Mouse (Mus musculus): ENCODE measurements around the gene Apbb2. TPM values are rescaled to one million over a fixed set of nuclear protein-coding genes. Genes with fewer than 3 reads are reported as not detected.

Apbb2 gene
- polyA plus RNA-seq, 2 experiments: 15.8 to 45.8 TPM

DNA sequence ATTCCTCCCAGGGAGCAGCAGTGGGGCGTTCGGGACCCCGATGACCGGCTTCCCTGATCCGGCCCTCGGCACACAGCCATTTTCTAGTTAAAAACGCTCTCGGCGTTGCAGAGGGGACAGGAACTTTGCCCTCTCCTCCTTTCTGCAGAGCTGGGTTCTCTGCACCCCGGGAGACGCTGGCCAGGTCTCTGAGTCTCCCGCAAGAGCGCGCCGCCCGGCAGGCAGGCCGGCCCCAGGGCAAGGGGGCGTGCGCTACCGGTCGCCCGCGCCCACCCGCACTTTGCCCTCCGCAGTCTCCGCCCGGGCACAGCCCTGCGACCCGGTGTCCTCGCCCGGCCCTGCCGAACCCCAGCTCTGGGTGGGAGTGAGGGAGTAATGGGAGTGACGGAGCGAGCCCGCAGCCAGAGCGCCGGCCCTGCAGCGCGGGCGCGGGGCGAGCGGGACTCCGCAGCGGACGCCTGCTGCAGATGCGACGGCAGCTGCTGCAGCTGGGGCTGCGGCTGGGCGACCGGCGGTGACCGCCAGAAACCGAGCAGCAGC is 593 bp downstream of the Apbb2 start:
- H3K27me3 ChIP-seq (ENCODE audit: control insufficient read depth, insufficient read depth, low read length): no peaks in the 10 kb centered on the region
- H3K9me3 ChIP-seq (ENCODE audit: control insufficient read depth, low read length): no peaks in the 10 kb centered on the region
- H3K27ac ChIP-seq (replicated peaks; ENCODE audit: low read depth, low read length): peak overlapping the region; percentile 97
- under 1% methylated on average over 51 of the region's 54 CpGs for WGBS
- no peaks in the 10 kb centered on the region for H3K36me3 ChIP-seq (ENCODE audit: control insufficient read depth, insufficient read depth, low read length)
- peak overlapping the region; percentile 95 for H3K9ac ChIP-seq (ENCODE audit: low read depth, low read length, severe bottlenecking)
- peaks cover 44% of the 10 kb centered on the region for H3K4me1 ChIP-seq (ENCODE audit: control insufficient read depth, insufficient read depth, low read length)
- ATAC-seq (ENCODE audit: low FRiP score, low read depth) (peak; percentile 60), DNase-seq (ENCODE audit: low spot score) (no peak)
- TF ChIP-seq POLR2A (IDR thresholded peaks at IDR 0.05; ENCODE audit: borderline replicate concordance, extremely low read depth, insufficient read depth, insufficient read length): no peak
- H3K4me2 ChIP-seq (replicated peaks; ENCODE audit: low read depth, low read length, severe bottlenecking): peak overlapping the region; percentile 81
- H3K4me3 ChIP-seq (replicated peaks; ENCODE audit: low read length): peak overlapping the region; percentile 85

DNA sequence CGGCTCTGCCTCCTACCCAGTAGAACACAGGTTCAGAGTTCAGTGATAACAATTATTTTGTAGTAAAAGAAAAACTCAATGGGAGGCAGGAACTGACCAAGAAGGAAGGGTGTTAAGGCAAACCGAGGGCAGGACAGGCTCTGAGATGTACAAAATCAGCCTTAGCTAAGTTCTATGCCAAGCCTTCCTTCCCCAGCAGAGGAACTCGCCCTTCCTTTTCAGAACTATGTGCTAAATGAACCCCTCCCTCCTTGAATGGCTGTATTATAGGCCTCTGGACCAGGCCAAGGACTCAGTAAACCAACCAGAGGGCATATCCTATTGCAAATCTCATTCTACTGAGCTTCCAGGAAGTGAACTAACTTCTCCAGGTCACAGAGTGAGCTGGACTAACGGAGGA is 3.6 kb downstream of the Apbb2 start:
- WGBS: 80% methylated on average over 4 of the region's 4 CpGs
- Histone ChIP-seq H3K4me3 (replicated peaks; ENCODE audit: low read length) (no peak overlapping the region), H3K9me3 (ENCODE audit: control insufficient read depth, low read length) (no peaks in the 10 kb centered on the region), H3K4me2 (replicated peaks; ENCODE audit: low read depth, low read length, severe bottlenecking) (no peak overlapping the region), H3K9ac (ENCODE audit: low read depth, low read length, severe bottlenecking) (no peak overlapping the region), H3K4me1 (ENCODE audit: control insufficient read depth, insufficient read depth, low read length) (peaks cover 51% of the 10 kb centered on the region), H3K36me3 (ENCODE audit: control insufficient read depth, insufficient read depth, low read length) (no peaks in the 10 kb centered on the region), H3K27me3 (ENCODE audit: control insufficient read depth, insufficient read depth, low read length) (no peaks in the 10 kb centered on the region), H3K27ac (replicated peaks; ENCODE audit: low read depth, low read length) (no peak overlapping the region)
- no peak for TF ChIP-seq POLR2A (IDR thresholded peaks at IDR 0.05; ENCODE audit: borderline replicate concordance, extremely low read depth, insufficient read depth, insufficient read length)
- DNase-seq (ENCODE audit: low spot score) (no peak), ATAC-seq (ENCODE audit: low FRiP score, low read depth) (no peak)

DNA sequence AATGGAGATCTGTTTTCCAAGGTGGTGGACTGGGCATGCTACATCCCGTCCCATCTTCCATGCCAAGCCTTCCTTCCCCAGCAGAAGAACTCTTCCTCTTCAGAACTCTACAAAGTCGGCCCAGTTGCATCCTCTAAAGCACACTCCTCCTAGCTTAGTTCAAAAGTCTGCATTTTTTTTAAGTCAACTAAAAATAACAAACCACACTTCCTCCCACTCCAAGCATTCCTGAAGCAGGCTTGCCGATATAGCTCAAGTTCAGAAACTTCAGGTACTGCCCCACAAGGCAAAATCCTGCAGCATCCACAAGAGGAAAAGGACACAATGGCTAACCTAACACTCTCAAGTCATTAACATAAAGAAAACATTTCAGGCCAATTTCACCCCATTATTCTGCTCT is 4.9 kb downstream of the Apbb2 start:
- no peak overlapping the region for H3K4me2 ChIP-seq (replicated peaks; ENCODE audit: low read depth, low read length, severe bottlenecking)
- H3K27ac ChIP-seq (replicated peaks; ENCODE audit: low read depth, low read length): no peak overlapping the region
- H3K27me3 ChIP-seq (ENCODE audit: control insufficient read depth, insufficient read depth, low read length): no peaks in the 10 kb centered on the region
- TF ChIP-seq POLR2A (IDR thresholded peaks at IDR 0.05; ENCODE audit: borderline replicate concordance, extremely low read depth, insufficient read depth, insufficient read length): no peak
- ATAC-seq (ENCODE audit: low FRiP score, low read depth) (no peak), DNase-seq (ENCODE audit: low spot score) (no peak)
- H3K4me1 ChIP-seq (ENCODE audit: control insufficient read depth, insufficient read depth, low read length): peaks cover 49% of the 10 kb centered on the region
- H3K4me3 ChIP-seq (replicated peaks; ENCODE audit: low read length): no peak overlapping the region
- no peak overlapping the region for H3K9ac ChIP-seq (ENCODE audit: low read depth, low read length, severe bottlenecking)
- H3K36me3 ChIP-seq (ENCODE audit: control insufficient read depth, insufficient read depth, low read length): no peaks in the 10 kb centered on the region
- 52% methylated on average over 3 of the region's 3 CpGs for whole genome bisulfite sequencing
- H3K9me3 ChIP-seq (ENCODE audit: control insufficient read depth, low read length): no peaks in the 10 kb centered on the region

GRCm38 (mm10) chr5:66612964-66613363 is 5.6 kb downstream of the Apbb2 start:
- no peak overlapping the region for H3K9ac ChIP-seq (ENCODE audit: low read depth, low read length, severe bottlenecking)
- H3K9me3 ChIP-seq (ENCODE audit: control insufficient read depth, low read length): no peaks in the 10 kb centered on the region
- H3K4me1 ChIP-seq (ENCODE audit: control insufficient read depth, insufficient read depth, low read length): peaks cover 49% of the 10 kb centered on the region
- WGBS: 77% methylated on average over 5 of the region's 5 CpGs
- H3K4me2 ChIP-seq (replicated peaks; ENCODE audit: low read depth, low read length, severe bottlenecking): no peak overlapping the region
- no peak overlapping the region for H3K4me3 ChIP-seq (replicated peaks; ENCODE audit: low read length)
- DNase-seq (ENCODE audit: low spot score) (no peak), ATAC-seq (ENCODE audit: low FRiP score, low read depth) (no peak)
- no peaks in the 10 kb centered on the region for H3K27me3 ChIP-seq (ENCODE audit: control insufficient read depth, insufficient read depth, low read length)
- TF ChIP-seq POLR2A (IDR thresholded peaks at IDR 0.05; ENCODE audit: borderline replicate concordance, extremely low read depth, insufficient read depth, insufficient read length): no peak
- no peak overlapping the region for H3K27ac ChIP-seq (replicated peaks; ENCODE audit: low read depth, low read length)
- H3K36me3 ChIP-seq (ENCODE audit: control insufficient read depth, insufficient read depth, low read length): no peaks in the 10 kb centered on the region

DNA sequence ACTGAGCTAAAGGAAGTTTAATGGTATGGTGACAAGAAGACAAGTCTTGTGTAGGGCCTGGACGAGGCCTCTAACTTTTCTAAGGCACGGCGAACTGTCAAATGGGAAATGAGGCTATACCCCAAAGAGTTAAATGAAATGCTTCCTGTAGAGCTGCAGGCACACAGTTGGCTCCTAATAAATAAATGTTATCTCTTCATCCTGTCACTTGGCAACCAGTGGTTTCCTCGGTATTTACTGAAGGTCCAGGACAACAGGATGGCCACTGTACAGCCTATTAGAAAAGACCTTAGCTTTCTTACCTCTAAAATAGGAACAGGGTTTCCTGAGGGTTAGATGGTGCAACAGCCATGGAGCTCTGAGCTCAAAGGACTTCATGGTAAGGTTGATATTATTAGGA is 6.7 kb downstream of the Apbb2 start:
- DNase-seq (ENCODE audit: low spot score) (no peak), ATAC-seq (ENCODE audit: low FRiP score, low read depth) (no peak)
- Histone ChIP-seq H3K9ac (ENCODE audit: low read depth, low read length, severe bottlenecking) (no peak overlapping the region), H3K4me3 (replicated peaks; ENCODE audit: low read length) (no peak overlapping the region), H3K4me2 (replicated peaks; ENCODE audit: low read depth, low read length, severe bottlenecking) (no peak overlapping the region), H3K36me3 (ENCODE audit: control insufficient read depth, insufficient read depth, low read length) (no peaks in the 10 kb centered on the region), H3K27ac (replicated peaks; ENCODE audit: low read depth, low read length) (no peak overlapping the region), H3K9me3 (ENCODE audit: control insufficient read depth, low read length) (no peaks in the 10 kb centered on the region), H3K27me3 (ENCODE audit: control insufficient read depth, insufficient read depth, low read length) (no peaks in the 10 kb centered on the region), H3K4me1 (ENCODE audit: control insufficient read depth, insufficient read depth, low read length) (peaks cover 42% of the 10 kb centered on the region)
- 47% methylated on average over 4 of the region's 4 CpGs for WGBS
- no peak for TF ChIP-seq POLR2A (IDR thresholded peaks at IDR 0.05; ENCODE audit: borderline replicate concordance, extremely low read depth, insufficient read depth, insufficient read length)

GRCm38 (mm10) chr5:66611361-66611760 is 7.2 kb downstream of the Apbb2 start:
- Histone ChIP-seq H3K9ac (ENCODE audit: low read depth, low read length, severe bottlenecking) (no peak overlapping the region), H3K27ac (replicated peaks; ENCODE audit: low read depth, low read length) (no peak overlapping the region), H3K9me3 (ENCODE audit: control insufficient read depth, low read length) (no peaks in the 10 kb centered on the region), H3K36me3 (ENCODE audit: control insufficient read depth, insufficient read depth, low read length) (no peaks in the 10 kb centered on the region), H3K4me3 (replicated peaks; ENCODE audit: low read length) (no peak overlapping the region), H3K4me2 (replicated peaks; ENCODE audit: low read depth, low read length, severe bottlenecking) (no peak overlapping the region), H3K4me1 (ENCODE audit: control insufficient read depth, insufficient read depth, low read length) (peaks cover 38% of the 10 kb centered on the region), H3K27me3 (ENCODE audit: control insufficient read depth, insufficient read depth, low read length) (no peaks in the 10 kb centered on the region)
- TF ChIP-seq POLR2A (IDR thresholded peaks at IDR 0.05; ENCODE audit: borderline replicate concordance, extremely low read depth, insufficient read depth, insufficient read length): no peak
- ATAC-seq (ENCODE audit: low FRiP score, low read depth) (no peak), DNase-seq (ENCODE audit: low spot score) (no peak)
- WGBS: 86% methylated on average over 5 of the region's 5 CpGs
